Mouse (Mus musculus) myocyte (in vitro differentiated cells): ENCODE measurements at regions not wholly inside any gene's neighbourhood (a gene's known extent, or its start where the extent isn't known, plus 50 kb on each side); places are given as distances from the start of the nearest gene placed in this dataset.

ENCODE experiments used
- H3K27me3 ChIP-seq: one replicate; pipeline ENCODE4 v1.6.1; 2011; ENCODE audit not compliant: control insufficient read depth, insufficient read depth, insufficient read length
- H3K36me3 ChIP-seq: one replicate; pipeline ENCODE4 v1.6.1; 2011; ENCODE audit not compliant: control insufficient read depth, insufficient read depth
- H3K4me2 ChIP-seq: one replicate; pipeline ENCODE4 v1.6.1; 2011; ENCODE audit warnings: low read depth, control low read depth
- H3K4me3 ChIP-seq: one replicate; pipeline ENCODE4 v1.5.1; 2011; ENCODE audit warnings: mild to moderate bottlenecking, control low read depth, moderate library complexity
- H3K79me2 ChIP-seq: one replicate; pipeline ENCODE4 v1.6.1; 2011; ENCODE audit not compliant: control insufficient read depth, insufficient read depth
- H3ac ChIP-seq: one replicate; pipeline ENCODE4 v1.6.1; 2011; ENCODE audit not compliant: control insufficient read depth, insufficient read length
- CEBPB ChIP-seq: IDR thresholded peaks from 2 replicates; pipeline ENCODE4 v1.6.1; 2011; ENCODE audit warnings: mild to moderate bottlenecking, moderate library complexity; ENCODE audit not compliant: poor library complexity, insufficient read depth, severe bottlenecking
- E2F4 ChIP-seq: IDR thresholded peaks from one replicate; pipeline ENCODE4 v1.6.1; 2011; ENCODE audit warnings: mild to moderate bottlenecking, control low read depth, moderate library complexity; ENCODE audit not compliant: insufficient read depth
- MAX ChIP-seq: IDR thresholded peaks from one replicate; pipeline ENCODE4 v1.6.1; 2011; ENCODE audit warnings: low read depth, mild to moderate bottlenecking, control low read depth
- MYOD1 ChIP-seq, 3 experiments: IDR thresholded peaks; one replicate each; pipeline ENCODE4 v1.6.1; 2011; ENCODE audit warnings: control low read depth in 2 of 3, low read depth in 2 of 3, mild to moderate bottlenecking in 2 of 3, moderate library complexity in 1 of 3; ENCODE audit not compliant: insufficient read length in 2 of 3, control insufficient read depth in 1 of 3
- MYOG ChIP-seq, 3 experiments: IDR thresholded peaks; one replicate each; pipeline ENCODE4 v1.6.1; 2011; ENCODE audit warnings: control low read depth in 2 of 3, low read depth in 2 of 3, mild to moderate bottlenecking in 2 of 3; ENCODE audit not compliant: insufficient read length in 2 of 3, control insufficient read depth in 1 of 3, insufficient read depth in 1 of 3
- POLR2A ChIP-seq: IDR thresholded peaks from one replicate; pipeline ENCODE4 v1.6.1; 2011; ENCODE audit warnings: low read depth, mild to moderate bottlenecking, control low read depth, moderate library complexity; ENCODE audit not compliant: insufficient read length
- POLR2AphosphoS2 ChIP-seq: IDR thresholded peaks from one replicate; pipeline ENCODE4 v1.6.1; 2011; ENCODE audit warnings: low read depth, control low read depth; ENCODE audit not compliant: insufficient read length
- REST ChIP-seq: IDR thresholded peaks from one replicate; pipeline ENCODE4 v1.6.1; 2011; ENCODE audit warnings: mild to moderate bottlenecking, control low read depth, moderate library complexity; ENCODE audit not compliant: insufficient read depth, insufficient read length
- SRF ChIP-seq: IDR thresholded peaks from one replicate; pipeline ENCODE4 v1.6.1; 2011; ENCODE audit warnings: low read depth; ENCODE audit not compliant: control insufficient read depth, insufficient read length
- TCF12 ChIP-seq: IDR thresholded peaks from one replicate; pipeline ENCODE4 v1.6.1; 2011; ENCODE audit warnings: mild to moderate bottlenecking, control low read depth; ENCODE audit not compliant: poor library complexity, insufficient read depth, severe bottlenecking
- TCF3 ChIP-seq: IDR thresholded peaks from one replicate; pipeline ENCODE4 v1.6.1; 2011; ENCODE audit warnings: low read depth, control low read depth; ENCODE audit not compliant: insufficient read length
- USF1 ChIP-seq: IDR thresholded peaks from one replicate; pipeline ENCODE4 v1.6.1; 2011; ENCODE audit warnings: low read depth, mild to moderate bottlenecking, control low read depth, moderate library complexity

DNA sequence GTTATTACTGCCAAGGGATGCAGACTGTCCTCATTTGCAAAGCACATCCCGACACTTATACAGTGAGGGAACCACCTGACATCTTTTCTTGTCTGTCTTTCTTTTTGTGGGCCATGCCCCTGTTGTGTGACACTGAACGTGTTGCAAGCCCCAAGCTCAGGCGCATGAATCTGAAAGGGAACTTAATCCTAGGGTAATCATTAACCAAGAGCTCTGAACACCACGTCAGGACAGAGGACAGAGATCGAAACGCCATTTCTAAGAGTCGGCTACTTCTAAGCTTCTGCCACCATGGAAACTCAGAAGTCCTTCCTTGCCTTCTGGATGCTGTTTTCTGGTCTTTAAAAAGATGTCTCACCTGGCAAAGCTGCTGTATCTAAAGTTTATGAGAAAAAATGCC, 170.3 kb upstream of the Klf14 start:
- no peak overlapping the region for H3K4me3 ChIP-seq
- no peak overlapping the region for H3K4me2 ChIP-seq
- peaks cover 25% of the 10 kb centered on the region for H3K79me2 ChIP-seq
- TF ChIP-seq MYOD1 (IDR thresholded peaks at IDR 0.05; ENCODE audit: control insufficient read depth in 1 of 3, insufficient read length in 2 of 3, low read depth in 2 of 3), result no peak
- TF ChIP-seq SRF, result no peak
- TF ChIP-seq MAX, result no peak
- no peak for TF ChIP-seq E2F4
- no peak for TF ChIP-seq POLR2AphosphoS2
- no peak for TF ChIP-seq POLR2A
- TF ChIP-seq CEBPB, result no peak
- no peak for TF ChIP-seq MYOG (IDR thresholded peaks at IDR 0.05; ENCODE audit: control insufficient read depth in 1 of 3, insufficient read depth in 1 of 3, insufficient read length in 2 of 3, low read depth in 2 of 3)
- no peak for TF ChIP-seq TCF3
- TF ChIP-seq USF1, result no peak
- no peak for TF ChIP-seq REST
- TF ChIP-seq TCF12, result no peak
- H3K27me3 ChIP-seq, result no peaks in the 10 kb centered on the region
- H3ac ChIP-seq, result no peak overlapping the region
- H3K36me3 ChIP-seq, result no peaks in the 10 kb centered on the region

- Histone ChIP-seq H3ac (no peak overlapping the region), H3K4me2 (peak overlapping the region; percentile 31), H3K27me3 (no peaks in the 10 kb centered on the region), H3K36me3 (no peaks in the 10 kb centered on the region), H3K79me2 (peaks cover 17% of the 10 kb centered on the region), H3K4me3 (no peak overlapping the region)
- no peak for TF ChIP-seq POLR2AphosphoS2
- peak in 1 of 3 experiments; percentile 10 for TF ChIP-seq MYOD1 (IDR thresholded peaks at IDR 0.05; ENCODE audit: control insufficient read depth in 1 of 3, insufficient read length in 2 of 3, low read depth in 2 of 3)
These were observed 171.1 kb upstream of the Klf14 start for GRCm38 (mm10) chr6:31129987-31130386.

- Histone ChIP-seq H3K27me3 (no peaks in the 10 kb centered on the region), H3K4me2 (peak overlapping the region; percentile 31), H3K79me2 (peaks cover 11% of the 10 kb centered on the region), H3ac (no peak overlapping the region), H3K4me3 (no peak overlapping the region), H3K36me3 (no peaks in the 10 kb centered on the region)
- TF ChIP-seq MYOD1 (IDR thresholded peaks at IDR 0.05; ENCODE audit: control insufficient read depth in 1 of 3, insufficient read length in 2 of 3, low read depth in 2 of 3) (peak; percentile 72 to 97 (median 95)), POLR2A (no peak), TCF12 (peak; percentile 74), TCF3 (peak; percentile 58), MAX (no peak), REST (no peak), E2F4 (no peak), POLR2AphosphoS2 (no peak), MYOG (IDR thresholded peaks at IDR 0.05; ENCODE audit: control insufficient read depth in 1 of 3, insufficient read depth in 1 of 3, insufficient read length in 2 of 3, low read depth in 2 of 3) (peak; percentile 88 to 98 (median 92)), CEBPB (no peak), SRF (no peak), USF1 (no peak)
These were observed 171.6 kb upstream of the Klf14 start for GRCm38 (mm10) chr6:31130522-31130921.

DNA sequence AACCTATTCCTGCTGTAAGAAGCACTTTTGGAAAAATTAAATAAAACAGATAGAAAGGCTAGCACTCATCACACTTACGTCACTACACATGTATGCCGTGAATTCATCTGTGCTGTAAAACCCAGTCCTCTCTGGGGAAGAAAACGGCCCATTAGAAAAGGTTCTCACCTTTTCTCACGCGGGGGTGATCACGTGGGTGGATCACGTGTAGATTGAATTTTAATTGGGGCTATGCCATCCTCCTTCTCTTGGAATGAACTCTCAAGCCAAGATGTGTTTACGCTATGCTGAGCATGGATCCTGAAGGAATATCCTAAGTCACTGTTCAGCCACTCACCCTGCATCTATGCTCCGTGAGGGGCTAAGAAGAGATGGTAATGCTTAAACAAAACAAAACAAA, 172.8 kb upstream of the Klf14 start:
- TF ChIP-seq USF1 (no peak), POLR2A (no peak), POLR2AphosphoS2 (no peak), REST (no peak), CEBPB (no peak), SRF (no peak)
- peaks cover 3% of the 10 kb centered on the region for H3K79me2 ChIP-seq
- H3K36me3 ChIP-seq, result no peaks in the 10 kb centered on the region
- no peak overlapping the region for H3ac ChIP-seq
- no peak overlapping the region for H3K4me2 ChIP-seq
- no peak overlapping the region for H3K4me3 ChIP-seq
- no peaks in the 10 kb centered on the region for H3K27me3 ChIP-seq

GRCm38 (mm10) chr6:31132396-31133190, 173.7 kb upstream of the Klf14 start:
- Histone ChIP-seq H3K36me3 (no peaks in the 10 kb centered on the region), H3ac (no peak overlapping the region), H3K27me3 (no peaks in the 10 kb centered on the region), H3K79me2 (peaks cover 3% of the 10 kb centered on the region), H3K4me2 (no peak overlapping the region), H3K4me3 (no peak overlapping the region)
- TF ChIP-seq MYOD1 (IDR thresholded peaks at IDR 0.05; ENCODE audit: control insufficient read depth in 1 of 3, insufficient read length in 2 of 3, low read depth in 2 of 3) (no peak), USF1 (no peak), POLR2AphosphoS2 (no peak), CEBPB (no peak), MYOG (IDR thresholded peaks at IDR 0.05; ENCODE audit: control insufficient read depth in 1 of 3, insufficient read depth in 1 of 3, insufficient read length in 2 of 3, low read depth in 2 of 3) (no peak), TCF3 (no peak), REST (no peak), MAX (no peak), E2F4 (no peak), POLR2A (no peak), TCF12 (no peak), SRF (no peak)
